Mouse (Mus musculus) kidney, embryonic 15.5 days (tissue): ENCODE data around the gene B3gnt3. TPM values are rescaled to one million over a fixed set of nuclear protein-coding genes. Genes with fewer than 3 reads are reported as not detected.
"Not testable (repeated sequence)": the region's sequence is repeated elsewhere in the genome, so short reads cannot be mapped to it uniquely, and the experiment has no call there.

ENCODE experiments used
- ATAC-seq: fragments of 200-750 bp; cut with Nextera tagmentation; replicated peaks from 2 replicates; pipeline ENCODE4 v1.8.0; 2017; ENCODE audit warnings: moderate TSS enrichment; ENCODE audit not compliant: low FRiP score
- H3K27ac ChIP-seq: fragments of 300-500 bp; sonication (generic); 2 replicates; pipeline ENCODE4 v1.5.1; 2015; ENCODE audit warnings: mild to moderate bottlenecking, inconsistent platforms
- H3K27me3 ChIP-seq: fragments of 300-500 bp; sonication (generic); 2 replicates; pipeline ENCODE4 v1.6.1; 2015; ENCODE audit warnings: inconsistent platforms
- H3K36me3 ChIP-seq: fragments of 300-500 bp; sonication (generic); 2 replicates; pipeline ENCODE4 v1.6.1; 2015; ENCODE audit warnings: inconsistent platforms
- H3K4me1 ChIP-seq: fragments of 300-500 bp; sonication (generic); 2 replicates; pipeline ENCODE4 v1.6.1; 2015; ENCODE audit warnings: inconsistent platforms
- H3K4me2 ChIP-seq: fragments of 300-500 bp; sonication (generic); 2 replicates; pipeline ENCODE4 v1.6.1; 2015; ENCODE audit warnings: moderate library complexity, mild to moderate bottlenecking, inconsistent platforms
- H3K4me3 ChIP-seq: fragments of 300-500 bp; sonication (generic); replicated peaks from 2 replicates; pipeline ENCODE4 v1.5.1; 2015; ENCODE audit warnings: mild to moderate bottlenecking, inconsistent platforms
- H3K9ac ChIP-seq: fragments of 300-500 bp; sonication (generic); 2 replicates; pipeline ENCODE4 v1.6.1; 2015; ENCODE audit warnings: mild to moderate bottlenecking, inconsistent platforms
- H3K9me3 ChIP-seq: fragments of 300-500 bp; sonication (generic); replicated peaks from 2 replicates; pipeline ENCODE4 v1.6.1; 2016; ENCODE audit warnings: inconsistent platforms
- WGBS: fragments of 180-500 bp; shearing (Covaris S2); methylation state at CpG from one replicate; pipeline ENCODE4 v1.1.7; 2015; ENCODE audit warnings: mixed read lengths; 5-methylcytosine and 5-hydroxymethylcytosine counted together
- polyA plus RNA-seq: library from polyadenylated mRNA; unstranded; fragments of >200 nt; fragmentation: Nextera tagmentation; extraction: Ambion mirVana; gene quantifications from 2 replicates; pipeline ENCODE4 v1.2.1, GENCODE M21; 2015

Gene B3gnt3
- 2.8 and 3.9 TPM in 2 replicates for polyA plus RNA-seq

DNA sequence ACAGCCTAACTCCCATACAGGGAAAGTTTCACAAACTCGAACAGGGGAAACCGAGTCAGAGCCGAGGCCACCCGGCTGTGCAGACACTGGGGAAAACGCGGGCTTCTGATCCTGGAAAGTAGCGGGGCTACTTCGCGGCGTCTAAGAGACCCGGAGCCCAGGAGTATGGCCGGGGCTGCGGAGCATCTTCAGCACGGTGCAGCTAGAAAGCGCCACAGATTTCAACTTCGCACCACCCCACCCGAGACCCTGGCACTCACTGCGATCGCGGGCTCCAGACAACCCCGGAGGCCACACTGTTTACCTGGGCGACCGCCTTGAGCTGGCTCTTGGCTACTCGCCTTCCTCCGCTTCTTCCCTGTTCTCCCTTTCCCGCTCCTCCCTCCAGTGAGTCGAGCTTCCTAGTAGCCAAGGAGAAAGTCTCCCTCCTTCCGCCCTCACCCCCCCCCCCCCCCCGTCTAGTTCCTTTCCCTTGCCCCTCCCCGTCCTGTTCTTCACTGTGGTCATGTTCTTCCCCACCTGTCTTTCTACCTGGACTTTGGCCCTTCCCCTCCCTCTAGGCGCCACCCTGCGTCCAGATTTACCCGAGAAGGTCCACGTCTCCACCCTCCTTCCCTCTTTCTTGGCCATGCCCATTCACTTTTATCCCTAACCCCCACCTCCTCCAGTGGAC, at the start of gene B3gnt3:
B3gnt3 (minus strand) TSS at position 376 of the 673 bp plus-strand sequence.
- Histone ChIP-seq H3K4me3 (peak within 1 kb of the TSS; percentile 32), H3K27me3 (peaks cover 81% of the 10 kb centered on the region), H3K9me3 (no peaks in the 10 kb centered on the region), H3K4me2 (peak within 1 kb of the TSS; percentile 57), H3K36me3 (no peaks in the 10 kb centered on the region), H3K9ac (0 out of 2 replicates have a peak within 1 kb of the TSS, but pooled peaks have one; percentile 18), H3K27ac (no peak within 1 kb of the TSS), H3K4me1 (peaks cover 26% of the 10 kb centered on the region)
- ATAC-seq: no peak
- 13% methylated on average over 33 of the region's 34 CpGs for WGBS

DNA sequence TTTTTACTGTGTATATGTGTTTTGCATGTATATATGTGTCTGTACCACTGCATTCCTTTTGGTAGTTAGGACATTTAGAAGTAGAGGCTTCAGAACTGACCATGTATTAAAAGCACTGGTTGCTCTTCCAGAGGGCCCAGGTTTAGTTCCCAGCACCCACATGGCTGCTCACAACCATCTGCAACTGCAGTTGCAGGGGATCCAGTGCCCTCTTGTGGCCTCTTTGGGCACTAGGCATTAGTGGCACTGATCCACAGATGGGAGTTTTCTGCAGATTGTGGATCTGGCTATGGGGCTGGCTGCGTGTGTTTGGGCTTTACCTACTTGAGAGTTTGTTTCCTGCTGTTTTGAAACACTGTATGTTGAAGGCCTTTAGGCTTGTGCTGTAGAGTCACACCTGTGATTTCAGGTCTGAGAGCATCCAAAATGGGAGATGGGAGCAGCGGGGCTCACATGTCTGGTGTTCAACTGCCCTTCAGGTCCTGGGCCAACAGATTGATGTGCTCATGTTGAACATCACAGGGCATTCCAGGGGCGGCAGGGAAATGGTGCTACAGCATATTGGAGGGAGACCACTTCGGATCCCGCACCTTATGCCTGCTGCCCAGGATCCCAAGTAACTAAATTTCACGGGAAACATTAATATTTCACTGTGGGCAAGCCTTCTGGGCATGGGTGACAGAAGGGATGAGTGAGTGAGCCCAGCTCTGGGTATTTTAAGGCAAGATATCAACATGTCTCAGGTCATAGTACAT, 47.9 kb upstream of the B3gnt3 start:
- not testable (repeated sequence) for H3K9me3 ChIP-seq, H3K27ac ChIP-seq, H3K9ac ChIP-seq, H3K4me1 ChIP-seq, H3K4me3 ChIP-seq, ATAC-seq, H3K4me2 ChIP-seq, H3K27me3 ChIP-seq, H3K36me3 ChIP-seq
- WGBS: 90% methylated on average over 6 of the region's 6 CpGs

- H3K9me3 ChIP-seq, H3K9ac ChIP-seq, H3K36me3 ChIP-seq, H3K27me3 ChIP-seq, H3K4me1 ChIP-seq, ATAC-seq, H3K4me3 ChIP-seq, H3K4me2 ChIP-seq, H3K27ac ChIP-seq: not testable (repeated sequence)
These were observed 45.5 kb upstream of the B3gnt3 start for GRCm38 (mm10) chr8:71747082-71747481.

DNA sequence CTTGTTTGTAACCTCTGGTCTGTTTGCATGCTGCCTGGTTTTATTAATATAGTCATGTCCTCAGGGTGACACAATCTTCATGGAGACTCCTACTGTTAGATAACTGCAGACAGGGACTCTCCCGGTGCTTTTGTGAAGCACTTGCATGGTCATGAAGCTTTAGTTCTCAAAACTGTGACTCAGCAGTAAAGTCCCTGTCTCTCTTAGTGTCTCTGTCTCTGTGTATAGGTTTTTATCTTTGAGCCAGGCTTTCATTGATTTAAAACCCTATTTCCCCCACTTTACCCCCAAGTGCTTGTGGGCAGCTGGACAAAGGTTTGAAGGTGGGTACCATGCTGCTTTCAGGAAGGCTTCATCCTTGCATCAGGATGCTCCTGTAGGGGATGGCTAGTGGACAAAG, 43.7 kb upstream of the B3gnt3 start:
- Histone ChIP-seq H3K9ac (no peak overlapping the region), H3K27me3 (0 out of 2 replicates have a peak, but pooled peaks cover 3% of the 10 kb centered on the region), H3K36me3 (no peaks in the 10 kb centered on the region), H3K4me1 (peaks cover 9% of the 10 kb centered on the region), H3K4me2 (no peak overlapping the region), H3K4me3 (no peak overlapping the region), H3K27ac (no peak overlapping the region), H3K9me3 (no peaks in the 10 kb centered on the region)
- WGBS: 88% methylated on average over 1 of the region's 1 CpGs
- ATAC-seq: no peak

DNA sequence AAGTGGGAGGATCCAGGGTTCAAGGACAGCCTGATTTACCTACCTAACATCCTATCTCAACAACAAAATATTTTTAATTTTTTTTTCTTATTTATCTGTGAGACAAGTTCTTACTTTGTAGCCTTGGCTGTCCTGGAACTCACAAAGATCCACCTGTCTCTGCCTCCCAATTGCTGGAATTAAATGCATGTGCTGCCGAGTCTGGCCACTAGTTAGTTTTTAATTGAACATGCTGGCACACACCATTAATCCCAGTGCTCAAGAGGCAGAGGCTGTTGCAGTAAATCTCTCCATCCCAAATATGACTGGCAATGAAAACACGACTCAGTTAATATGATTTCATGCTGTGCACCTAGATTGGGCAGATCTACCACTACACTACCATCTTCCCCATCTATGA, 41.2 kb upstream of the B3gnt3 start:
- Histone ChIP-seq H3K36me3 (no peaks in the 10 kb centered on the region), H3K4me3 (no peak overlapping the region), H3K27me3 (0 out of 2 replicates have a peak, but pooled peaks cover 3% of the 10 kb centered on the region), H3K9ac (no peak overlapping the region), H3K4me2 (no peak overlapping the region), H3K9me3 (no peaks in the 10 kb centered on the region), H3K4me1 (peaks cover 9% of the 10 kb centered on the region), H3K27ac (no peak overlapping the region)
- ATAC-seq: no peak
- 62% methylated on average over 2 of the region's 2 CpGs for WGBS

DNA sequence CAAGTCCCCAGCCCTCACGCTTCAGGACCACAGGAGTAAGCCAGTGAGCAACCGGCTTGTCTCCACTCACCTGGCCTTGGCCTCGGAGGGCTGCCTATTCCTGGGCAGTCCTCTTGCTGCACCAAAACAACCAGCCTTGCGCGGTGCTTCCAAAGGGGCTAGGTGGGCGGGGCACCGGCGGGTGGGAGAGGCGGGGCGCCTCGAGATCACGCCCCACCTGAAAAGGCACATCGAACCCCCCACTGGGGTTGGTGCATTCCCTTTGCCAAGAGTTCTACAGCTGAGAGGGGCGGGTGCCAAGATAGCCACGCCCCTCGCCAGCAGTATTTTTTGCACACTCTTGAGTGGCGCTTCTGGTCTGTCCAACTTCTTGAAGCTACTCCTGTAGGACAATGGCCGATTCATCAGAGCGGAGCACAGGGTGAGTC, 40.1 kb upstream of the B3gnt3 start:
- Histone ChIP-seq H3K27me3 (0 out of 2 replicates have a peak, but pooled peaks cover 3% of the 10 kb centered on the region), H3K9ac (no peak overlapping the region), H3K27ac (no peak overlapping the region), H3K36me3 (no peaks in the 10 kb centered on the region), H3K9me3 (no peaks in the 10 kb centered on the region), H3K4me1 (peaks cover 9% of the 10 kb centered on the region), H3K4me3 (peak overlapping the region; percentile 28), H3K4me2 (peak overlapping the region; percentile 59)
- WGBS: 3% methylated on average over 19 of the region's 19 CpGs
- ATAC-seq: peak; percentile 66; the same call in 1 of the 2 replicates

DNA sequence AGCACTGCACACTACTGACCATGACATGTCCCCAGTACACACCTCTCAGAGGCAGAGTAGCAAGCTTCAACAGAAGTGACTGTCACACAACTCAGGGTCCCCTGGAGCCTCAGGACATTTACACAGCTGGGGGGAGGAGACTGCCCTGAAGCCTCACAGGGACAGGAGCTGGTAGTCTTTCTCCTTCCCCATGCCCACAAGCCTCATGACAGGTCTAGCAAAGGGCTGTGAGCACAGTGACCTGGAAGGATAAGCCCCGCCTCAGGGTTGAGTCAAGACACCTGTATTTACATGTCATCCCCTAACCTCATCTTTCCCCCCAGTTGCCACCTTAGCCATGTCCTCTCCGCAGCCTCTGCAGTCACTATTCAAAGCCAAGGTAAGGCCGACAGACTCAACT, 39.6 kb upstream of the B3gnt3 start:
- 0 out of 2 replicates have a peak, but pooled peaks have one; percentile 4 for ATAC-seq
- Histone ChIP-seq H3K4me3 (peak overlapping the region; percentile 28; the same call in 1 of the 2 replicates), H3K9me3 (no peaks in the 10 kb centered on the region), H3K27ac (no peak overlapping the region), H3K4me1 (peaks cover 9% of the 10 kb centered on the region), H3K4me2 (peak overlapping the region; percentile 59), H3K27me3 (0 out of 2 replicates have a peak, but pooled peaks cover 3% of the 10 kb centered on the region), H3K36me3 (no peaks in the 10 kb centered on the region), H3K9ac (no peak overlapping the region)
- WGBS: 36% methylated on average over 3 of the region's 3 CpGs

DNA sequence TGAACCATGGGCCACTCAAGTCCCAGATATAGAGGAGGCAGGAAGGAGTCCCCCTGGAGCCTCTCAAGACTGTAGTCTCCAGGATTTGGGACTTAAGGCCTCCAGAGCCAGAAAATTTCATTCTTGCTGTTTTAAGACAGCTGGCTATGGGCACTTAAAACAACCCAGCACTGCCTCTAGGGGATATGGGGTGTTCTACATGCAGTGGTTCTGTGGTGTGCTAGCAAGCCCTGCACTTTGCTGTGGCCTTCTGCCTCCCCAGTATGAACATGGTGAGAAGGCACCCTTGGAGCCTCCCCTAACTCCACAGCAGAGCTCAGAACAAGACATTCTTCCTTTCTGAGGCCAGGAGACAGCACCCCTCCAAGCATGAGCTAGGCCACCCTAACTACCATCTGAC, 36.7 kb upstream of the B3gnt3 start:
- not testable (repeated sequence) for ATAC-seq, H3K27me3 ChIP-seq, H3K4me1 ChIP-seq, H3K9ac ChIP-seq, H3K27ac ChIP-seq, H3K4me2 ChIP-seq, H3K9me3 ChIP-seq, H3K4me3 ChIP-seq, H3K36me3 ChIP-seq

DNA sequence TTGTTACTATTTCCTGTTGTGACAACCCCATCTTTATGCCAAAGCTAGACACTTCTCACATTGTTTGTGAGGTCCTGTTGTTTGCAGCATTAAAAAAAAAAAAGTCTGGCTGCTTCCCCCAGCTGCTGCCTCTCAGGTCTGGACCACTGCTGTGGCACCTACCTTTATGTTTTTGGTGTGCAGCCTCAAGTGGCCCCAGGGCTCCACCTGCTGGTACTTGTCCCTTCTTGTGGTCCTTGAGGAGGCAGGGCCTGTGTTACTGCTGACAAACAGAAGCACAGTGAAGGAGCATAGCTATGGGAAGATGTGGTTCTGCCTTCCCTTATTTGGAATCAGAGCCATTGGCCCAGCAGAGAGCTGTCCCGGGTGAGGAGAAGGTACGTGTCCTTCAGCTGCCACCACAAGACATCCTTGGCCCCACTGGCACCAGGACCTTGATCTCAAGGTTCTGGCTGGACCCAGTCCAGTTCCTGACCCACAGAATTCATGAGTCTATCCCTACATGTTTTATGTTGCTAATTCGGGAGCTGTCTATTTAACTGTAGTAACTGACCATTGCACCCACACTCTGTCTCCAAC, 30.2 kb upstream of the B3gnt3 start:
- ATAC-seq: no peak
- Histone ChIP-seq H3K4me3 (no peak overlapping the region), H3K36me3 (no peaks in the 10 kb centered on the region), H3K27ac (no peak overlapping the region), H3K4me1 (peaks cover 8% of the 10 kb centered on the region), H3K9me3 (no peaks in the 10 kb centered on the region), H3K27me3 (peaks cover 29% of the 10 kb centered on the region), H3K9ac (no peak overlapping the region), H3K4me2 (no peak overlapping the region)
- 45% methylated on average over 3 of the region's 3 CpGs for WGBS

DNA sequence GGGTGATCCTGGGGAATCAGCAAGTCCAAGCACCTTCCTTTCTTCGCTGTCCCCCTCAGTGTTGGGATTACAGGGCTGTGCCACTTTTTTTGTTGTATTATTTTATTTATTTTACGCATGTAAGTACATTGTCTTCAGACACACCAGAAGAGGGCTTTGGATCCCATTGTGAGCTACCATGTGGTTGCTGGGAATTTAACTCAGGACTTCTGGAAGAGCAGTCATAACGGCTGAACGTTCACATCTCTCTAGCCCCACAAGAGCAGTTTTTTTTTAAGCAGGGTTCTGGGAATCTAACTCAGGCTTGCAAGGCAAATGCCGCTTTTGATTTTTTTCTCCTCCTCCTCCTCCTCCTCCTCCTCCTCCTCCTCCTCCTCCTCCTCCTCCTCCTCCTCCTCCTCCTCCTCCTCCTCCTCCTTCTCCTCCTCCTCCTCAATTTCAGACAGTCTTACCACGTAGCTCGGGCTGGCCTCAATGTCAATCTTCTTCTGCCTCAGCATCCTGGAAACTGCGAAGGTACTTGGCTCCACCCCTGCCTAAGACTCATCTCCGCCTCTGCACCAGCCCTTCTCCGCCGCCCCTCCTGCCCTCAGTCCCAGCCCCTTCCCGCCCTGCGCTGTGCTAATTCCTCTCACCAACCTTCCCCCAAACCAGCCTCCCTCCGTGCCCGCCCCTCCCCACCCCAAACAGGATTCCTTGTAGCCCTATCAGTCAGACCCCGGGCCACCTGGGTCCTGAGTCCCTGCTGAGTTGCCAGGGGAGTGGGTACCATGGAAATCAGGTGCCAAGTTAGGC, 27.4 kb upstream of the B3gnt3 start:
- Histone ChIP-seq H3K9me3 (no peaks in the 10 kb centered on the region), H3K27ac (no peak overlapping the region), H3K4me1 (peaks cover 18% of the 10 kb centered on the region), H3K9ac (0 out of 2 replicates have a peak overlapping the region, but pooled peaks have one; percentile 21), H3K27me3 (peaks cover 48% of the 10 kb centered on the region), H3K36me3 (no peaks in the 10 kb centered on the region), H3K4me3 (peak overlapping the region; percentile 39), H3K4me2 (peak overlapping the region; percentile 73)
- 5% methylated on average over 14 of the region's 16 CpGs for WGBS
- no peak for ATAC-seq

- H3K4me2 ChIP-seq: peak overlapping the region; percentile 73
- ATAC-seq: 0 out of 2 replicates have a peak, but pooled peaks have one; percentile 30
- peaks cover 18% of the 10 kb centered on the region for H3K4me1 ChIP-seq
- H3K27me3 ChIP-seq: peaks cover 51% of the 10 kb centered on the region
- H3K4me3 ChIP-seq: peak overlapping the region; percentile 39
- no peaks in the 10 kb centered on the region for H3K36me3 ChIP-seq
- 0 out of 2 replicates have a peak overlapping the region, but pooled peaks have one; percentile 9 for H3K27ac ChIP-seq
- H3K9me3 ChIP-seq: no peaks in the 10 kb centered on the region
- WGBS: 5% methylated on average over 21 of the region's 21 CpGs
- 0 out of 2 replicates have a peak overlapping the region, but pooled peaks have one; percentile 21 for H3K9ac ChIP-seq
These were observed 26.7 kb upstream of the B3gnt3 start for GRCm38 (mm10) chr8:71728240-71728785.
